Comparison of ENCODE assay signal across 20 mouse cellular contexts in genomic region chr8:78073821-78074220, GRCm38 (mm10).
A peak's percentile ranks its signal among the peaks of the same experiment; 100 is the strongest.
DNase-seq lines count a peak whose midpoint lies in the region; ATAC-seq lines count a peak whose summit lies in the region.
"Had no signal": no experiment of that assay in that cellular context is flagged by ENCODE, and none has a peak within 500 bp of the region (broad histone marks: within the 10 kb centered on the region; RNA-seq: fewer than 3 reads in every experiment).

No protein-coding gene starts in this region.

- WGBS in liver, embryonic 11.5 days = 44% methylated on average over 7 of the region's 7 CpGs
- WGBS in liver, embryonic 15.5 days (ENCODE audit: insufficient replicate concordance) = 15% methylated on average over 7 of the region's 7 CpGs
- WGBS in hindbrain, embryonic 16.5 days = 95% methylated on average over 7 of the region's 7 CpGs

- DNase-seq in c-Kit-positive CD71-positive TER-119-negative erythroid progenitor cells, embryonic 14.5 days (ENCODE audit: low read depth) = peak; percentile 31
- DNase-seq in liver, embryonic 11.5 days (ENCODE audit: low spot score) = peak; percentile 20
- no peak for DNase-seq in kidney, postnatal 14 days
- DNase-seq in lung, adult 18-20 months = no peak
- DNase-seq: adrenal gland, postnatal 14 days; cerebellum, adult 2 months; cerebellum, postnatal 14 days; embryo, embryonic 11 days; forebrain, postnatal 0 days; gastrocnemius, postnatal 14 days; heart, adult 2 months; heart, postnatal 14 days had no signal

- H3K4me1 ChIP-seq in liver, embryonic 11.5 days (replicated peaks; ENCODE audit: control insufficient read depth, insufficient read depth, low read length) = peaks cover 5% of the 10 kb centered on the region; the same call in 1 of the 2 replicates
- no peaks in the 10 kb centered on the region; the same call in 1 of the 2 replicates for H3K4me1 ChIP-seq in liver, embryonic 15.5 days (replicated peaks)
- no peaks in the 10 kb centered on the region for H3K4me1 ChIP-seq in hindbrain, embryonic 16.5 days (ENCODE audit: control insufficient read depth, insufficient read depth, low read depth, low read length)
- H3K4me1 ChIP-seq: embryonic facial prominence, embryonic 15.5 days; forebrain, embryonic 12.5 days; hindbrain, embryonic 13.5 days had no signal

- no peaks in the 10 kb centered on the region for H3K36me3 ChIP-seq in liver, embryonic 11.5 days (ENCODE audit: control insufficient read depth, insufficient read depth, low read length)
- no peaks in the 10 kb centered on the region for H3K36me3 ChIP-seq in liver, embryonic 15.5 days (replicated peaks)
- no peaks in the 10 kb centered on the region for H3K36me3 ChIP-seq in hindbrain, embryonic 16.5 days (ENCODE audit: control insufficient read depth, insufficient read depth, low read length)
- H3K36me3 ChIP-seq: embryonic facial prominence, embryonic 15.5 days; forebrain, embryonic 12.5 days; heart, embryonic 15.5 days; hindbrain, embryonic 13.5 days had no signal

- no peak overlapping the region for H3K4me2 ChIP-seq in liver, embryonic 11.5 days
- H3K4me2 ChIP-seq in liver, embryonic 15.5 days = no peak overlapping the region
- H3K4me2 ChIP-seq in hindbrain, embryonic 16.5 days (ENCODE audit: low read length) = no peak overlapping the region
- H3K4me2 ChIP-seq: embryonic facial prominence, embryonic 15.5 days; forebrain, embryonic 12.5 days; heart, embryonic 11.5 days; heart, embryonic 15.5 days; hindbrain, embryonic 13.5 days had no signal

- no peak overlapping the region for H3K9ac ChIP-seq in liver, embryonic 11.5 days (ENCODE audit: low read depth, low read length)
- no peak overlapping the region for H3K9ac ChIP-seq in liver, embryonic 15.5 days
- no peak overlapping the region for H3K9ac ChIP-seq in hindbrain, embryonic 16.5 days (ENCODE audit: low read depth, low read length)
- H3K9ac ChIP-seq: embryonic facial prominence, embryonic 15.5 days; forebrain, embryonic 12.5 days; forebrain, postnatal 0 days; heart, embryonic 15.5 days; hindbrain, embryonic 13.5 days had no signal

- H3K27ac ChIP-seq in liver, embryonic 11.5 days (ENCODE audit: low read depth, low read length) = no peak overlapping the region
- no peak overlapping the region for H3K27ac ChIP-seq in liver, embryonic 15.5 days (replicated peaks)
- H3K27ac ChIP-seq in hindbrain, embryonic 16.5 days (ENCODE audit: low read depth, low read length) = no peak overlapping the region
- H3K27ac ChIP-seq: embryonic facial prominence, embryonic 15.5 days; forebrain, embryonic 12.5 days; heart, adult 2 months; heart, embryonic 15.5 days; hindbrain, embryonic 13.5 days had no signal

- no peak overlapping the region for H3K4me3 ChIP-seq in liver, embryonic 11.5 days (ENCODE audit: low read depth, low read length)
- no peak overlapping the region for H3K4me3 ChIP-seq in liver, embryonic 15.5 days (replicated peaks)
- H3K4me3 ChIP-seq in hindbrain, embryonic 16.5 days (ENCODE audit: low read length) = no peak overlapping the region
- H3K4me3 ChIP-seq: embryonic facial prominence, embryonic 15.5 days; forebrain, embryonic 12.5 days; heart, adult 2 months; heart, embryonic 15.5 days; hindbrain, embryonic 13.5 days had no signal

- peaks cover 1% of the 10 kb centered on the region; the same call in 1 of the 2 replicates for H3K27me3 ChIP-seq in liver, embryonic 11.5 days (replicated peaks; ENCODE audit: control insufficient read depth, insufficient read depth, low read length)
- H3K27me3 ChIP-seq in liver, embryonic 15.5 days = peaks cover 4% of the 10 kb centered on the region; the same call in 1 of the 2 replicates
- no peaks in the 10 kb centered on the region for H3K27me3 ChIP-seq in hindbrain, embryonic 16.5 days (replicated peaks; ENCODE audit: control insufficient read depth, insufficient read depth, low read length)
- H3K27me3 ChIP-seq: embryonic facial prominence, embryonic 15.5 days; heart, embryonic 15.5 days had no signal

- ATAC-seq in liver, embryonic 11.5 days (replicated peaks; ENCODE audit: low FRiP score) = peak; percentile 84
- peak; percentile 65 for ATAC-seq in liver, embryonic 15.5 days (ENCODE audit: insufficient read depth)
- 0 out of 2 replicates have a peak, but pooled peaks have one; percentile 41 for ATAC-seq in megakaryocyte-erythroid progenitor cell, adult 5-6 weeks (replicated peaks; ENCODE audit: low FRiP score, low TSS enrichment, poor library complexity, severe bottlenecking)
- ATAC-seq in hindbrain, embryonic 16.5 days = no peak
- ATAC-seq: forebrain, postnatal 0 days had no signal

- H3K9me3 ChIP-seq in liver, embryonic 11.5 days (ENCODE audit: control insufficient read depth, low read length) = no peaks in the 10 kb centered on the region
- H3K9me3 ChIP-seq in liver, embryonic 15.5 days (replicated peaks) = no peaks in the 10 kb centered on the region
- H3K9me3 ChIP-seq in hindbrain, embryonic 16.5 days (ENCODE audit: control insufficient read depth, low read length) = no peaks in the 10 kb centered on the region
- H3K9me3 ChIP-seq: embryonic facial prominence, embryonic 15.5 days; forebrain, embryonic 12.5 days; heart, embryonic 15.5 days; hindbrain, embryonic 13.5 days had no signal

Comparison
In these comparisons a context has a peak if more than half of its experiments do, and no peak if none do; other contexts are left out.
1. DNase-seq: peak in c-Kit-positive CD71-positive TER-119-negative erythroid progenitor cells, embryonic 14.5 days (single experiment) and liver, embryonic 11.5 days (single experiment); none in kidney, postnatal 14 days (single experiment) and lung, adult 18-20 months (0 of 2).